Mouse (Mus musculus) CD4-positive helper T cell, adult 2 months (primary cell): ENCODE measurements around the gene Lmntd2.

Experiments used
- DNase-seq: peaks from one replicate; pipeline ENCODE4 v3.0.0-alpha.2; 2012; ENCODE audit warnings: low read depth, missing footprints, low spot score

The Lmntd2 gene

DNA sequence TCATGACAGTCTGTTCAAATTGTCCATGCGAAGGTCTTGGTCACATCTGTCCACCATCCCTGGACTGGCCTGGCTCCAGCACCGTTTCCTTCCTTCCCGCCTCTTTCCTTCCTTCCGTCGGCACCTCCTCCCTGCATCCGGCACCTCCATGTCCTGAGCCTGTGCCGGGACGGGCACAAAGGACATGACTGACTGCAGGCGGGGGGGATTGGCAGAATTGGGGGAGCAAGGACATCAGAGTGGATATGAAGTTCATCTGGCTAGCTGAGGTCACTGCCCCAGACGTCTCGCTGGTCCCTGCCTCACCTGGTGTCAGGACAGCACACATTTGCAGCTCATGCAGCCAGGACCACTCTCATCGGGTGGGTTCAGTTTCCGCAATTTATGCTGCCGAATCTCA lies 22.8 kb downstream of the Lmntd2 start:
- DNase-seq: no peak

DNA sequence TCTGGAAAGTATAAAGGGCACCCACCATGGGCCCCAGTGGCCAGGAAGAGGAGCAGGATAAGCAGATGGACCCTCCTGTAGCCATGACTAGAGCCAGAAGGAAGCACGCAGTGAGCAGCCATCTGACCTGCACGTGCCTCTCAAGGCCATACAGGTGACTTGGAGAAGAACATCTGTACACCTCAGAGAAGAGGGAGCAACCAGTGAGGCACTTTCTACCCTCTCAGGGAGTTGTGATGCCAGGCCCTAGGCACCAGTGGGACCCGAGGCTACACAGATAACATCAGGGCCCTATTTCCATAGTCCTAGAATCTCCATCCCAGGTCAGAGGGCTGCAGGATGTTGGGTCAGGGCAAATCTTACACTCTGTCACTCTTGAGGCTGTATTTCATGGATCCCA lies 23.7 kb downstream of the Lmntd2 start:
- DNase-seq: no peak

GRCm38 (mm10) chr7:141188733-141189132 lies 25.1 kb downstream of the Lmntd2 start:
- DNase-seq: no peak

- DNase-seq: no peak
These were observed 25.7 kb downstream of the Lmntd2 start for GRCm38 (mm10) chr7:141188194-141188593.

DNA sequence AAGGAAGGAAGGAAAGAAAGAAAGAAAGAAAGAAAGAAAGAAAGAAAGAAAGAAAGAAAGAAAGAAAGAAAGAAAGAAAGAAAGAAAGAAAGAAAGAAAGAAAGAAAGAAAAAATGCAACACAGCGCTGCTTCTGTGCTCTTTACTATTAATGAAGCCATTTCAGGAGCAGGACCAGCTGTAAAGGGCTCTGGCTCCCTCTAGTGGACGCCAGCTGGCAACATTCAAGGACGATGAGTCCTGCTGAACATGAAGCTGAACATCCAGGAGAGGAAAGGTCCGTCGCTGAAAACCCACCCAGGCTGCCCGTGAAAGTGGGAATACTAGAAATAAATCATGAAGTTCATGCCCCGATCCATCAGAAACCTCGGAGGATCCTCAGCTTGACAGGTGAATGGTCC lies 37.7 kb downstream of the Lmntd2 start:
- peak; percentile 88 for DNase-seq

GRCm38 (mm10) chr7:141175068-141175467 lies 38.8 kb downstream of the Lmntd2 start:
- no peak for DNase-seq

DNA sequence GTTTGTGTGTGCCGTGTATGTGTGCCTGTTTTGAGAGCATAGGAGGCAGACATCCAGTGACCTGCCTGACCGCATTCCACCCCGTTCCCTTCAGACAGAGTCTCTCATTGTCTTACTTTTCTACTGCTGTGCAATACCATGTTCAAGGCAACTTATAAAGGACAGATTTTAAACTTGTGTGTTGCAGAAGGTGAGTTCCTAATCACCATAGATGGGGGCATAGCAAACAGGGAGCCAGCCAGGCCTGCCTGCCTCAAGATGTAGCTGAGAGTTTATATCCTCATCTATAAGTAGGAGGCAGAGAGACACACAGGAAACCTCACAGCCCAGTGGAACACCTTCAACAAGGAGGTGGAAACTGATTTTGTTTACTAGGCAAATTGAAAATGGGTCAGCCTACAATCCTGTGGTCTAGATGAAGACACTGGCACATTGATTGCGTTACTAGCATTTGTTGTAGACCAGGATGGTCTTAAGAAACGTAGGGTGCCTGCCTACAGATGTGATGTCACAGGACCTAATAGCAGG lies 40.5 kb downstream of the Lmntd2 start:
- peak; percentile 63 for DNase-seq

DNA sequence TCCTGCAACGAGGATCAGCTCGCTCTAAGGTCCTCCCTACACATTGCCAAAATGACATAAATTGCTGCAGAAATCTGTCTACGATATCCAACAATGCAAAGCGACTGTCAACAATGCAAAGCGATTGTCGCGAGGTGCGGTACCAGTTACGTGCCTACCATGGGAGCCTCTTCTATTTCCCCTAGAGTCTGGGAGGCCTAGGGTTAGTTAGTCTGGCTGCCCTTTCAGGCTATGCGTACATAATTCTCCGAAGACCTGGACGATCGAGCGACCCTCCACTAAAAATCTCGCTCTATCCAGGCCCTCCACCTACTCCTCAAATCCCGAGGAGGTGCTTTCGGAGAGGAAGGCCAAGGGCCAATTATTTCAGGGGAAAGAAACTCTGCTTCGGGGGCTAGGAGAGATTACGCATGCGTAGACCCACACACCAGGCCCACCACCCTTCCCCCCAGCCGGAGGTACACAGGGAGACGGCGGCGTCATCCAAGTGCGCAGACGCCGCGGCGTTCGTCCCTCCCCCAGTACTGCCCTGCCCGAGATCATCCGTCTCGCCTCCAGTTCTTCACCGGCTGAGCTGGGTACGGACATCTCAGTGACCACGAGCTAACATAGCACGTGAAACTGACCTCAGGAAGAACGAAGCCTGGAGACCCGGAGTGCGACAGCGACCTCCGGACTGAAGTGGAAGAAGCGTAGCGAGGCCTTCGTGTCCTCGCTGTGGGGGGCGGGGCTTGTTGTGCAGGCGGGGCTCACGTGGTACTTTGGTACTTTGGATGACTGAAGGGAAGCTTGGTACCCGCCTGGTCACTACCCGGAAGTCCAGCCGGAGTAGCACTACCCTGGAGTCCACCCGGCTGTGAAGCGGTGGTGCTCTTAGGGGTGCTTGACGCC lies 41.5 kb downstream of the Lmntd2 start, which contains the start of gene Rnh1:
Gene Rnh1, minus strand, starts transcription at position 742 of the 891 bp plus-strand sequence.
- DNase-seq: peak; percentile 93

DNA sequence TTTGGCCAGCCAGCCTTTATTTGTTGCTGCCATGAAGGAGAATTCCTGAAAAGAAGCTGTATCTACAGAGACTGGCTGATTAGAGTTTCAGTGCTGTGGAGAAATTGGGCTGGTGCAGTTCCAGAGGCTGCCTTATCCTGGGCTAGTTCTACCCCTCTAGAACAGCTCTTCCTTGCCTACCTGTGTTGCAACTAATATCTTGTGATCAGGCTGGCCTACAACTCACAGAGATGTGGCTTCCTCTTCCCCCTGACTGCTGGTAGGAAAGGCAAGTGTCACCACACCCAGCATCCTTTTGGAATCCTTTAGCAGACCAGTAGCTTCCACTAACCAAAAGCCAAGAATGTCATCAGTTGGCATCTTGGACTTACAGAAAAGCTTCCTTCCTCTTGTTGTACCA lies 44.0 kb downstream of the Lmntd2 start:
- no peak for DNase-seq

DNA sequence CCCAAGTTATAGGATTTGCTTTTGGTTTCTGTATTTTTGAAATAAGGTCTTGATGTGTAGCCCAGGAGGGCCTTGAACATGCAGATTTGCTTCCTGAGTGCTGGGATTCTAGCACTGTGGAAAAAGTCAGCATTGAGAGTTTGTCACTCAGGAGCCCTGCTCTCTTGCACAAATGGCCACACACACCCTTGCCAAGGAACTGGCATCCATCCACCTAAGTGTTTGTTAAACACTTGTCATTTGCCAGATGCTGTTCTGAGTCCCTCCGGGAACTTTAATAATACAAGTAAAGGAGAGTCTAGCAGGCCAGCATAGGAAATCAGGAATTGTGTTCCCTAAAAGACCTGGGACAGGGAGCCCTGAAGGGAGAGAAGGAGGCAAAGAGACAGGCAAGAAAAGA lies 44.6 kb downstream of the Lmntd2 start:
- no peak for DNase-seq

DNA sequence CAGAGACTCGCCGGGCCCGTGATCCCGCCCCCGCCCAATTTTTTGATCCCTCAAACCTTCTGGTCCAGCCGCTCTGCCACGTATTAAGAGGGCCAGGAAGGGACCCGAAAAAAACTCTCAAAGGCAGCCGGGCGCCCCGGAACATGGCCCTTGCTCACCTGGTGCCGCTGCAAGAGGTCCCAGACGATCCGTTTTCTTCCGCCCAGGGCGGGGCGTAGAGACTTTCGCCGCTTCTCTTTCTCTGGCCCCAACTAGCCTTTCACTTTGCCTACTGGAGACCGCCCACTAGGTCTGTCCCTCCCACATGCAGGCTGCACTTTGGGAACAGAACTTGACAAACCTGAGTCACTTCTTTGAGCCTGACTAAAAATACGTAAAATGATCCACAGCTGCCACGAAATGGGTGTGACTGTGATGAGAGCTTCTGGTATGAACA lies 45.3 kb downstream of the Lmntd2 start:
- peak; percentile 63 for DNase-seq

DNA sequence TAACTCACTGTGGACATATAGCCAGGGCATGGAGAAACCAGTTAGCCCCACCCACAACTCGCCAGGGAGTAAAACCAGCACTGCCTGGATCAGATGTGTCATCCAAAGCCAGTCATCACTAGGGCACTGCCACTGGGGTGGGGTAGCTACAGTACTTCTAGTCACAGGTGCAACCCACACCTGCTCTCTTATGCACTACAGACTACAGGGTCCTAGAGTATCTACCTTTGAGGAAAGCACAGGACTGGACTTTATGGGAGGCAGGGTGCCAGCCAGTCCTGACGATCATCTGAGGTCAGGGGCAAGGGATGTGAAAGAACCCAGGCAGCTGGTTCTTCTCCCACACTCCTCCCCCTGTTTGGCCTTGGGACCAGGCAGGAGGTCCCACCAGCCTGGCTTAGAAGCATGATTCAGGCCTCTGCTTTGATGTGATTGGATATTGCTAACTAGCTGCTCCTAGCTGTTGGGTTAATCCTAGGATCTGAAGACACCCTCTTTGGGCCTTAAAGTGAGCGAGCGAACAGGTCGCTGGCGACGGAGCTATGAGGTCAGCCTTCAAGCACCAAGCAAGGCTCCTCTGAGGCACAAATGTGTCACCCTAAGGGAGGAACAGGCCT lies 45.9 kb downstream of the Lmntd2 start:
- DNase-seq: peak; percentile 16

DNA sequence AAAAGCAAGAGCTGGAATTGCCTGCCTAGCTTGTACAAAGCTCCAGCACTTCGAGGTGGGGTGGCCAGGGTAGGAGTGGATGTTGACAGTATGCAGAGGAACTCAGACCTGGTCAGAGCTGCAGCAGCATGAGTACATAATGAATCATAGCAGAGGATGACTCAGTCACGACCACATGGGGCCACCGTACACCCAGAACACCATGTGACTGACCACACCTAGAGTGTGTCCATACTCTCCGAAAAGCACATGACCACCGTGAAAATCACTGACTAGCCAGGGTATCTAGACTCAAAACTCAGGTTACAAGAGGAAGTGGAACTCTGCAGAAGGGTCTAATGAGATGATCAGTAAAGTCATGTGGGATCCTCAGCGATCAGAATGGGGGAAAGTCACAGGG lies 49.0 kb downstream of the Lmntd2 start:
- no peak for DNase-seq

DNA sequence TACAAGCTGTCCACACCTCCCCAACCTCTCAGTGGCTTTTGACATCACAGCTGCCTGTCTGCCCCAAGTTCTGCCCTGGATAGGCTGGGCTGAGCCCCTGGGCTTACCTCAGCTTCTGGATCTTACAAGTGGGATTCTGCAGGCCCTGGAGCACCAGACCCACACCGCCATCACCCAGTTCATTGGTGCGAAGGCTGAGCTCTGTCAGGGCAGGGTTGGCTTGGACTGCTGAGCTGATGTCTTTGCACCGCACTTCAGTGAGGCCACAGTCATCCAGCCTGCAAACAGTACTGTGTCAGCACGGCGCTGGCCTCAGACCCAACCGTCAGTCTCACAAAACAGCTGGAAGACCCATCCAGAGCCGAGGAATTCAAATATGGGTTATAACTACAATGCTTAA lies 49.5 kb downstream of the Lmntd2 start:
- DNase-seq: no peak
